Mouse (Mus musculus) limb, embryonic 14.5 days (tissue): ENCODE results near the gene Ovol1. TPM values are rescaled to one million over a fixed set of nuclear protein-coding genes. Genes with fewer than 3 reads are reported as not detected.
A peak's percentile ranks its signal among the peaks of the same experiment; 100 is the strongest.

Experiments
- ATAC-seq: fragments of 200-750 bp; cut with Nextera tagmentation; 2 replicates; pipeline ENCODE4 v1.8.0; 2017; ENCODE audit warnings: low read depth, moderate number of reproducible peaks, moderate TSS enrichment; ENCODE audit not compliant: low FRiP score
- DNase-seq: peaks from one replicate; pipeline ENCODE4 v3.0.0-alpha.2; 2015; ENCODE audit warnings: low spot score
- H3K27ac ChIP-seq: fragments of 300-500 bp; sonication (generic); replicated peaks from 2 replicates; pipeline ENCODE4 v1.5.1; 2014; ENCODE audit warnings: low read depth, mild to moderate bottlenecking, low read length, moderate library complexity, mixed read lengths
- H3K27me3 ChIP-seq: fragments of 300-500 bp; sonication (generic); 2 replicates; pipeline ENCODE4 v1.6.1; 2014; ENCODE audit warnings: low read length, mixed read lengths; ENCODE audit not compliant: control insufficient read depth, insufficient read depth
- H3K36me3 ChIP-seq: fragments of 300-500 bp; sonication (generic); 2 replicates; pipeline ENCODE4 v1.6.1; 2014; ENCODE audit warnings: mild to moderate bottlenecking, low read length, moderate library complexity, mixed read lengths; ENCODE audit not compliant: control insufficient read depth, insufficient read depth
- H3K4me1 ChIP-seq: fragments of 300-500 bp; sonication (generic); 2 replicates; pipeline ENCODE4 v1.6.1; 2014; ENCODE audit warnings: antibody characterized with exemption, low read length, mixed read lengths; ENCODE audit not compliant: control insufficient read depth, insufficient read depth
- H3K4me2 ChIP-seq: fragments of 300-500 bp; sonication (generic); replicated peaks from 2 replicates; pipeline ENCODE4 v1.6.1; 2014; ENCODE audit warnings: low read depth, mild to moderate bottlenecking, low read length, moderate library complexity; ENCODE audit not compliant: severe bottlenecking
- H3K4me3 ChIP-seq: fragments of 300-500 bp; sonication (generic); replicated peaks from 2 replicates; pipeline ENCODE4 v1.5.1; 2014; ENCODE audit warnings: low read length
- H3K9ac ChIP-seq: fragments of 300-500 bp; sonication (generic); 2 replicates; pipeline ENCODE4 v1.6.1; 2014; ENCODE audit warnings: mild to moderate bottlenecking, low read depth, low read length, moderate library complexity; ENCODE audit not compliant: severe bottlenecking
- H3K9me3 ChIP-seq: fragments of 300-500 bp; sonication (generic); 2 replicates; pipeline ENCODE4 v1.6.1; 2016; ENCODE audit warnings: low read length; ENCODE audit not compliant: control insufficient read depth
- POLR2A ChIP-seq: fragments of 200-500 bp; IDR thresholded peaks from 2 replicates; pipeline ENCODE4 v1.8.0; 2012; ENCODE audit warnings: inconsistent platforms, mild to moderate bottlenecking, moderate library complexity, borderline replicate concordance; ENCODE audit not compliant: insufficient read depth, insufficient read length; ENCODE audit errors: extremely low read depth
- WGBS: fragments of 180-500 bp; shearing (Covaris S2); extraction: QIAGEN DNeasy Blood & Tissue Kit; methylation state at CpG from one replicate; pipeline ENCODE4 v1.1.7; 2014; 5-methylcytosine and 5-hydroxymethylcytosine counted together
- polyA plus RNA-seq, 2 experiments: library from polyadenylated mRNA; depleted of rRNA in 1 of 2; stranded (reverse) in 1 of 2; unstranded in 1 of 2; fragments of >200 nt; fragmentation: Nextera tagmentation in 1 of 2; extraction: Ambion mirVana in 1 of 2; gene quantifications; 2 replicates each; pipeline versions ENCODE4 v1.2.1 to v1.2.3; 2012 to 2014

The Ovol1 gene
- polyA plus RNA-seq, 2 experiments = 7.2 to 12.8 TPM

GRCm38 (mm10) chr19:5606196-5606595 lies 45.8 kb upstream of the Ovol1 start:
- no peak for TF ChIP-seq POLR2A
- WGBS = 83% methylated on average over 8 of the region's 8 CpGs
- Histone ChIP-seq H3K4me1 (peaks cover 27% of the 10 kb centered on the region), H3K27me3 (no peaks in the 10 kb centered on the region), H3K4me2 (no peak overlapping the region), H3K27ac (no peak overlapping the region), H3K9ac (no peak overlapping the region), H3K36me3 (peaks cover 61% of the 10 kb centered on the region), H3K9me3 (no peaks in the 10 kb centered on the region), H3K4me3 (no peak overlapping the region)
- no peak for DNase-seq
- no peak for ATAC-seq

- no peaks in the 10 kb centered on the region for H3K9me3 ChIP-seq
- no peak for ATAC-seq
- no peak for DNase-seq
- H3K27ac ChIP-seq = no peak overlapping the region
- no peaks in the 10 kb centered on the region for H3K27me3 ChIP-seq
- 97% methylated on average over 7 of the region's 7 CpGs for WGBS
- H3K4me1 ChIP-seq = peaks cover 19% of the 10 kb centered on the region
- no peak overlapping the region for H3K4me3 ChIP-seq
- no peak overlapping the region for H3K4me2 ChIP-seq
- H3K9ac ChIP-seq = no peak overlapping the region
- peaks cover 61% of the 10 kb centered on the region for H3K36me3 ChIP-seq
- no peak for TF ChIP-seq POLR2A
Measured at GRCm38 (mm10) chr19:5605126-5605525, 44.7 kb upstream of the Ovol1 start.

GRCm38 (mm10) chr19:5603664-5604063 lies 43.2 kb upstream of the Ovol1 start:
- no peak for TF ChIP-seq POLR2A
- H3K27me3 ChIP-seq = no peaks in the 10 kb centered on the region
- H3K36me3 ChIP-seq = peaks cover 58% of the 10 kb centered on the region
- H3K4me2 ChIP-seq = no peak overlapping the region
- no peak for DNase-seq
- no peaks in the 10 kb centered on the region for H3K9me3 ChIP-seq
- no peak for ATAC-seq
- H3K4me3 ChIP-seq = no peak overlapping the region; the same call in 1 of the 2 replicates
- H3K27ac ChIP-seq = no peak overlapping the region
- H3K4me1 ChIP-seq = peaks cover 12% of the 10 kb centered on the region
- no peak overlapping the region for H3K9ac ChIP-seq
- 85% methylated on average over 7 of the region's 7 CpGs for WGBS

- peak; percentile 61; the same call in 1 of the 2 replicates for TF ChIP-seq POLR2A
- under 1% methylated on average over 56 of the region's 64 CpGs for WGBS
- peak within 1 kb of the TSS; percentile 89 for H3K9ac ChIP-seq
- peak within 1 kb of the TSS; percentile 85 for H3K4me2 ChIP-seq
- peak; percentile 89 for ATAC-seq
- H3K36me3 ChIP-seq = peaks cover 41% of the 10 kb centered on the region
- peak within 1 kb of the TSS; percentile 79 for H3K27ac ChIP-seq
- H3K4me1 ChIP-seq = peaks cover 10% of the 10 kb centered on the region
- H3K4me3 ChIP-seq = peak within 1 kb of the TSS; percentile 90
- no peaks in the 10 kb centered on the region for H3K9me3 ChIP-seq
- no peaks in the 10 kb centered on the region for H3K27me3 ChIP-seq
- DNase-seq = peak; percentile 87
Measured at GRCm38 (mm10) chr19:5601752-5602541, 41.5 kb upstream of the Ovol1 start, which contains the start of gene Rnaseh2c. Gene Rnaseh2c, plus strand, starts transcription at chr19:5601873.

GRCm38 (mm10) chr19:5599224-5599623 lies 38.8 kb upstream of the Ovol1 start:
- Histone ChIP-seq H3K27me3 (no peaks in the 10 kb centered on the region), H3K9ac (no peak overlapping the region), H3K4me1 (peaks cover 10% of the 10 kb centered on the region), H3K4me2 (no peak overlapping the region), H3K9me3 (no peaks in the 10 kb centered on the region), H3K36me3 (peaks cover 13% of the 10 kb centered on the region), H3K4me3 (no peak overlapping the region), H3K27ac (no peak overlapping the region)
- WGBS = 75% methylated on average over 4 of the region's 4 CpGs
- no peak for ATAC-seq
- no peak for DNase-seq
- TF ChIP-seq POLR2A = no peak
